Mouse (Mus musculus): ENCODE results near the gene Igf1r.

The Igf1r gene

DNA sequence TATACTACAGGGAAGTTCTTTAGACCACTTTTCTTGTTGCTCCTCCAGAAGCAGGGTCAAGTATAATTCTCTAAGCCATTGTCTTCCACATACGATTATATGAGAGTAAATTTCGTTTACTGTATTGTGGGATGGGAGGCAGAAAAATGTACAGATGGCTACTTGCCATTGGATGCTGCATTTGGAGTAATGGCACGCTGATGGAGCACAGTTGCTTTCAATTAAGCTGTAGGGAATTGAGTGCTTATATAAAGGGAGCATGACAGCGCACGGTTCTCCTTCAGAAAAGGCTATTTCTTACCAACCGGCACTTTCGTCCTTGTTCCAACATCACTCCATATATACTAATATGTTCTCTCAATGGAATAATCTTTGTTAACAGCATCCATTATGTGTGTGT is 96.4 kb downstream of the Igf1r start:
- DNase-seq (ENCODE audit: low read depth, low spot score): no peak

DNA sequence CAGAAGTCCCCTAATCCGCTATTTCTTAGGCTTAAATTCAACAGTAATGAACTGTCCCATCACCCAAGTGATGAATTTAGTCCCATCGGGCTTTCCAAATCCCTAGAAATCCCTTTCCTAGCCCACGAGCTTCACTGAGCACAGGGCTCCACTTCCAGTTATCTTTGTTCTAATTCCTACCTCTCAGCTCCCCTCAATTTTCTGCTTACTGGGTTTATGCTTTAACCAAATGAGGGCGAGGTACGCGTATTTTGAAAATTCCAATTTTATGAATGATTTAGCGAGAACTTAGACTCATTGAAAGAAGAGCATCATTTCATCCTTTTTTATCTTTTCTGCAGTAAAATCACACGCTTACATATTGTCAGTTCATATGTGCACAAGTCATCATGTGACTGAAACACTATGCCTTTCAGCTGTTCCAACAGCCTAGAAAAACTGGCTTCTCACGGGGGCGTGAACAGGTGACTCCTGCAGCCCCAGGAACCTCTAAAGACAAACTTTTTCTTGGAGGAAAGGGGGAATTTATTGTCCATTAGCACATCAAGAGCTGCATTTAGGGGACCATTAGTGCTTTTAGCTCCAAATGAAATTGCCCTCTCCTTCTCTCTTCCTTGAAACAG is 100.5 kb downstream of the Igf1r start:
- DNase-seq (ENCODE audit: low read depth, low spot score): no peak

DNA sequence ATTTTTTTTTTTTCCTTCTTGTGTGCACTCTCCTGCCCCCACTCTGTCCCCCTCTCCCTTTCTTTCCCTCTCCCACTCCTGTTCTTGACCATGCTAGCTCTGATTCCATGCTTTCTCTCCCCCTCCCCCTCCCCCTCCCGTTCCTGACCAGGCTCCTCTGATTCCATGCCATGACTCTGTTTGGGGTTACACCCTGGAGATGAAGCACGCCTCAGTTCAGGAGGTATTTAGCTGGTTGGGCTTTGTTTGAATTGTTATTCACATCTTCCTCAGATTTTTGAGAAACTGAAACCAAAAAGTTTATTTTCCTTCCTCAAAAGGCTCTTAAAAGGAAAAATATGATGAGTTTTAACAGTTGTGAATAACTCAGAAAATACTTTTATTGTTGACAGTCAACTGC is 101.9 kb downstream of the Igf1r start:
- DNase-seq (ENCODE audit: low read depth, low spot score): no peak

DNA sequence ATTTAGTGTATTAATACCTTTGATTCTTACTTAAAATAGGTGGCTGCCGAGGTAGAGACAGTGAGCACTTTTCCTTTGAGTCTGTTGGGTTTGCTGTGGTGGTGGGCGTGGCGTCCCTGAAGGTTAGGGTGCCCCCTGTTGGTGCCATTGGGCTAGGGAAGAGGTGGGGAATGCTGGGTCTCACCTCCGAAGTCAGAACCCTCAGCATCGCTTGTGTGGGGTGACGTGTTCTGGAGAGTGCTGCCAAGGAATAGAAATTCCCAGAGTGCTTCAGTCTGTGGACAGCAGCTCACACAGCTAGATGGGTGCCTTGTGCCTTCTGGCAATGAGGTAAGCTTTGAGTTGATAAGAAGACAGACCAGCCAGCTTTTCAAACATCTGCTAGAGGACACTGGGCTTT is 102.3 kb downstream of the Igf1r start:
- DNase-seq (ENCODE audit: low read depth, low spot score): no peak

DNA sequence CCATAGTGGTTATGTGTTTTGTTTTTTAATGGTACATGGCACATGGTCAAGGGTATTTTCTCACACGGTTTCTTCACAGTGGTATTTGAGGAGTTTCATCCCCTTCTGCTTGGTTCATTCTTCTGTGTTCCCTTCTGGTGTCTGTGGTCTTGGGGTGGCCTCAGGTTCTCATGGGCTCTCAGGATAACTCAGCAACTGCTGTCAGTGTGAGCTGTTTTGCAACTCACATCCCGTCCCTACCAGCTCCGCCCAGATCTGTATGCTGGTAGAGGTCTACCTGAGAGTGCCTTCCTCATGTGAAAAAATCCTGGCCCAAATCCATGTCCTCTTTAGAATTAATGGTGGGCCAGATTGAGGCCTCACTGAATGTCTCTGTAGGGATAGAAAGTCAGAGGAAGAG is 104.4 kb downstream of the Igf1r start:
- no peak for DNase-seq (ENCODE audit: low read depth, low spot score)

DNA sequence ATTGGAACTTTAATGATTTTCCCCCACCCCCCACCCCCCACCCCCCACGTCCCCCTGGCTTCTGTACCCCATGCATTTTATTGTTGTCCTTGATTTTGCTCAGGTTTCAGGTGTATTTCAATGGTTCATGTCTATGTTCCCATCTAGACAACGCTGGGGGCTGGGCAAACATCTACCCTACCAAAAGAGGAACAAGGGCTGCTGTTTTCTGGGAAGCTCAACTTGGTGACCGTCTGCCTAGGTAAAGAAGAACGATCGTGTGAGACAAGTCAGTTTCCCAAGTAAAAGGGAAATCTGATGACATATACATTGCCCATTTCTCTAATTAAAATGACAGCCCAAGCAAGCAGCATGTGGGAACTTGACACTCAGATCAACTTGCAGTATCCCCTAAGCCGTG is 107.1 kb downstream of the Igf1r start:
- no peak for DNase-seq (ENCODE audit: low read depth, low spot score)

DNA sequence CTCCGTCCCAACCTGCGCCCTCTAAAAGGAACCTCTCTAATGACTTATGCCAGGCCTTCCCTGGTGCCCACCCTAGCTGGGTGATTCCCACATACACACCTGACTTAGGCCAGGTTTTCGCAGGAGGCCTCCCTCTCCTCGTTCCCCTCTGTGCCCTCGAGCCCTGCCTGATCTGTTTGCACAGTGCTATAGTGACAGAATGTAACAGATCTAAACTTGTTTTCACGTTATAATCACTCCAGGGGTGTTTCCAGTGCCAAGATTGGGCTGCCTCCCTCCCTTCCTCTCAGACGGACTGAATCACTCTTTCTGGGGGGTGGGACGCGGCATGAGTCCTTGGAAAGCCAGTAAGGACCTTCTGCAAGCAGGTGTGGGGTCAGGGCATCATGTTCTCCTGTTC is 108.8 kb downstream of the Igf1r start:
- no peak for DNase-seq (ENCODE audit: low read depth, low spot score)

DNA sequence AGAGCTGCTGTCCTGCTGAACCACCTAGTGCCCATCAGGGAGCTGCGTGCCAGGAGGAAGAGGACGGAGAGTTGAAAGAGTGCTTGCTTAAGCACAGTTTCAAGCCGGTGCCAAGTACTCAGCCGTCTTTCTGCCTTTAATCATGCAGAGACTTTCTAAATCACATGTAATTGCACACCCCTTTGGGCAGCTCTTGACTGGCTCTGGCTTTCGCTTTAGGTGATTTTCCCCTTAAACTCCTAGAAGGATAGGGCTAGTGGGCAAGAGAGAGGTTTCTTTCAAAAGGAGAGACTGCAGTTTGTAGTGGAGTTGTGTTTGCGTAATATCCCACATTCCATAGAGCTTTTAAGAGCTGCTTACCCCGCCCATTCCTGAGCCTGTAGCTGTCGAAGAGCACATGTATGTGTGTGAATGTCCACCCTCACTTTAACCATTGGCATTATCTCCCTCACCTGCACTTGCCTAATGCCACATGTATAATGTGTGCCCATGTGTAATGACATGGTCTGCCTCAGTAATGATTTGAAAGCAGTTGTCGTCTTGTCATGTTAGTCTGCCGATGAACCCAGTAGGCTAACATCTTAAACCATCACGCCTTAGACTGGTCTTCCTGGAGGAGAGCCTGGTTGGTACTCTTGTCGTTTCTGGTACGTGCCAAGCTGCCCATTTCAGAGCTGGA is 109.7 kb downstream of the Igf1r start:
- DNase-seq (ENCODE audit: low read depth, low spot score): no peak

DNA sequence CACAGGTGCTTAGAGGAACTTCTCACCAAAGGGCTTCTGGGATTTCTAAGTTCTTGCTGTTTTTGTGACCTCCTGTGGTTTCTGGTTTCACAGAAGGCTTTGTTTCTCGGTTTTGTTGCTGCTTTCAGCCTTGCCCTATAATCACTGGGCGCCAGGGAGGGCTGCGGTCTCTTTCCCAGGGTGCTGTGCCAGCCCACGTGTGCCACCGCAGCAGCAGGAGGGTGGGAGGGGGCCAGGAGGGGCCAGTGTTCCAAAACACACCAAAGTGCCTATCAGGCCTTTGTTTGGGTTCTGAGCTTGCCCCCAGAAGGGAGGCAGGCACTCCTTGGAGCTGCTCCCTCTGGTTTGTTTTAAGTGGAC is 110.2 kb downstream of the Igf1r start:
- no peak for DNase-seq (ENCODE audit: low read depth, low spot score)

DNA sequence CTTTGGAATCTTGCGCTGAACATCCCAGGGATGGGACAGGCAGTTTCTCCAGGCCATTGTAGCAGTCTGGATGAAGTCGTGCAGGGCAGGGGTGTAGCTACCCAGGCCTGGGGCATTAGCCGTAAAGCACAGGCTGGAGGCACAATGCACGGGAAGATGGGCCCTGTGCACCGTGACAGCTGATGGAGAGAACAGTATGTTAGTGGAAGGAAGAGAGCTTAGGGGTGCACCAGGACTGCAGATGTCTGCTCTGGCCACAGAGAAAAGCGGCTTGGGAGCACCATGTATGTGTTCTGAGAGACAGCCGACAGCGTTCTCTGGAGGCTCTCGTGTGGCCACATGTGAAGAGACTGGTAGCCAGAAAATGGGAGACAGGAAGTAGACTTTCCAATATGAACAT is 111.1 kb downstream of the Igf1r start:
- DNase-seq (ENCODE audit: low read depth, low spot score): no peak

DNA sequence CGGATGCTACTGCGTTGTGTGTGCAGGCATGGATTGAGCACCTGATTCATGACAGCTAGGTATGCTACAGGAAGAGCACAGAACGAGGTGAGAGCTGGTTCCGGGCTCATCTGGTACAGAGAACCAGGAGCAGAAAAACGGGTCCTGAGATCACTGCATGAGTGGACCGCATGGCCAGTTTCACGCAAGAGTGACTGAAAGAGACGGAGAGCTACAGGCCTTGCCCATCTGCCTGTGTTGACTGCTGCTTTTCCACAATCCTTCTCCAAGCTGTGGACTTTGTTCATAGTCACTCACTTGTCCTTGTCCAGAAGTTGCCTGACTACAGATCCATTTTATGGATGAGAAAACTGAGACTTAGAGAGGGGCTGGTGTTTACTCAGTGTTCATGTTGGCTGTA is 111.5 kb downstream of the Igf1r start:
- DNase-seq (ENCODE audit: low read depth, low spot score): no peak

DNA sequence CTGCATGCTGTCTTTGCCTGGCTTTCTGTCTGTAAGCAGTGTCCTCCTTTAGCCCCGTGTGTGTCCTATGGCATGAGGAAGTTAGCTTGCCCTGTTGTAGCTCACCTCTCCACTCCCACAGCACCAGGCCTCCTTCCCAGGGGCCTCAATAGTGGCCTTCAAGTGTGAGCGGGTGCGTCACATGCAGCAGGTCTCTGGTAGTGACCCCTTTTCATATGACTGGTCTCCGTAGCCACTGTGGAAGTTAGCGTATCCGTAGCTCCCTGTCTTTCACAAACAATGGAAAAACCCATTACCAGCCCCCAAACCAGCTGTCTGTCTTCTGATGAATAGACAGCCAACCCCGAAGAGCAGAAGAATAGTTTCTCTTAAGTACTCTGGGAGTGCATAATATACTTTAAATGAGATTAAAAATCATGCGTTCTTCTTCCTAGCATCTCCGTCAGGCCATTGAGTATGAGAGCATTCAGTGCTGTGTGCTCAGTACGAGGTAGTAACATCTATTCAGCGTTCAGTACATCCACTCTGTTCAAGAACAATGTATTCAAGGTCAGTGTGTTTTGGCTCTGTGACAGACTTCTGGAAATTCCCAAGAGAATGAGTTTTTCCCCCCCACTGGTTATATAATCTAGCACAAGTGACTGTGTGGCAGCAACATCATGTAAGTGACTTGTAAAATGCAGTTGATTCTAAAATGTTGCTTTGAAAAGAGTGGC is 112.2 kb downstream of the Igf1r start:
- no peak for DNase-seq (ENCODE audit: low read depth, low spot score)

DNA sequence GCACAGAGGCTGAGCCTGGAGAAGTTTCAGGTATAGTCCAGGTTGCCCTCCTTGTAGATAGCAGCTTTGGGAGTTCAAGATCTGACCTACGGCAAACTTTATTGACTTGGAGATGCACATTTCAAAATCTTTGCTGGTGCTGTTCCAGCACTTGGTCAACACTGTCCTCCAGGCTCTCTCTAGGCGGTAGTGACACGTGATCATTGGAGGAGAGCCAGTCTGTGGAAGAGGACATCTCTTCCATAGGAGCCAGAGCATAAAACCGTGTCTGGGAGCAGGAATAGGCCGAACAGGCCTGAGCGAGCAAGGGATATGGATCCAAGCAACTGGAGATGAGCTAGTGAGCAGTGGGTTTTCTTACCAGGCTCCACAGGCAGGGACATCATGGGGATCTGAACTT is 113.3 kb downstream of the Igf1r start:
- DNase-seq (ENCODE audit: low read depth, low spot score): no peak

DNA sequence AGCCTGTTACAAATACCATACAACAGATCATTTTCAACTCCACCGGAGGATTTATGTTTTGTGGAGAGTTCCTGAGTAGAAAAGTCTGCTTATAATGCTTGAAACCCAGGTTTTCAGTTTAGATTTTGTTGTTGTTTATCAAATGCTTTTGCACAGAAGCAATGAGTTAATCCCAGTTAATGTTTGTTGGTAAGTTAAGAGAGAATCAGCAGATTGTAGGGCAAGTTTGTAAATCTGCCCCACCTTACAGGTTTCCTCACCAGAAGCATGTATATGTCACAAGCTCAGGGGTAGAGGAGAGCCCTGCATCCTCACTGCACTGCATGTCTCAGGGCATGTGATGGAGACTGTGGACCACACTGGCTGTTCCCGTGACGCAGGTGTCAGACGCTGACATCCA is 114.7 kb downstream of the Igf1r start:
- no peak for DNase-seq (ENCODE audit: low read depth, low spot score)

DNA sequence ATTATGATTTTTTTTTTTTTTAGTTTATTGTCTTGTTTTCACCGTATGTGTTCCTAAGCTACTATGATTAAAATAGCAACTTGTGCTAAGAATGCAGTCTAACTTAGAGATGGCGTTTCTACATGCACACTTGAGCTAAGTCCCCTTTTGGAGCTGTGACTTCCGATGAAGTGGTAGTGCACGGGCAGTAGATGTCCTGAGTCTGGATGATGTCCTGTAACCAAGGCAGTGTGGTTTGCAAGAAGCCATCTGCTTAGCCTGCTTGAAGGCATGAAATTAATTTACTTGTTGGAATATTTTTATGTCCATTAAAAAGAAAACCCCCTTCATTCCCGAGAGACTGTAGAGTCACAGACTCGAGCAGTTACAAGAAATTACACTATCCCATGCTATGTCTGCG is 116.7 kb downstream of the Igf1r start:
- DNase-seq (ENCODE audit: low read depth, low spot score): no peak

DNA sequence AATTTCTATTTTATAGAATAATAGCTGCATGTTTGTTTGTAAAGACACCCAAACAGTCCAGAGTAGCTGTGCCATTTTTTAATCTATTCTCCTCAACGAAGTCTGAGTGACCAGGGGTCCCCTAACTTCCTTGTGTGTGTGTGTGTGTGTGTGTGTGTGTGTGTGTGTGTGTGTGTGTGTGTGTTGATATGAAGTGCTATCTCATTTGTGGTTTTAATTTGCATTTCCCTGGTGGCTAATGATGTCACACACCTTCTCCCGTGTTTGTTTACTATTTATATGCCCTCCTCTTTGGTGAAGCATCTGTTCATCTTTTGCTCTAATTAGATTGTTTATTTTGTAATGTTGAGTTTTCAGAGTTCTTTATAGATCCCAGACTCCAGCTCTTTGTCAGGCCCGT is 117.4 kb downstream of the Igf1r start:
- DNase-seq (ENCODE audit: low read depth, low spot score): no peak

DNA sequence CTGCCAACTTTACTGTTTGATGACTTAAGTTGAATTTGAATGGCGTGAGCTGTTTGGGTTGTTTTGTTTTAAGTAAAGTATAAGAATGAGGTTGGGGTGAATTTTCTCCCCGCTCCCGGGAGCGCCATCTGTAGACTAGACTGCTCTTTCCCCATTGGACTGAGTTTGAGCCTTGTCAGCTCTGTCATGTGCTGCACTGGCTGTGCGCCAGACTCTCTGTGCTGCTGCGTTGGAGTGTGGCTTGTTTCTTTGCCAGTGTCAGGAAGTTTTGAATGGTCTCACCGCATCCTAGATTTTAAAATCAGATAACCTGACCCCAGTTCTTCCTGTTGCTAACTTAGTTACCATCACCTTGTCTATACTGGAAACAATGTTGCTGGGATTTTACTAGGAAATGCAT is 118.0 kb downstream of the Igf1r start:
- no peak for DNase-seq (ENCODE audit: low read depth, low spot score)

DNA sequence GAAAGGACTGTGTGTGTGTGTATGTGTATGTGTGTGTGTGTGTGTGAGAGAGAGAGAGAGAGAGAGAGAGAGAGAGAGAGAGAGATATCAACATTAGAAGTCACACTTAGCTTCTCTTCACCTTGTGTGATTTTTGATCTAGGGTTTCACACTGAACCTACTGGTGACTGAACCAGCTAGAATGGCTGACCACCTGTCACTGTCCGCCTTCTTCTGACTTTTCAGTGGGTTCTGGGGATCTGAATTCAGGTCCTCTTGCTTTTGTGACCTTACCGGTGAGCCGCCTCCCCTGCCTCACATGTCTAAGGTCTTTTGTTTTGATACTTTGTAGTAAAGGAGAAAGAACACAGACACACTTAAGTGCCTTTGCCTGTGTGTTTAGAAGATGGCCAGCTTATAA is 118.4 kb downstream of the Igf1r start:
- DNase-seq (ENCODE audit: low read depth, low spot score): no peak

DNA sequence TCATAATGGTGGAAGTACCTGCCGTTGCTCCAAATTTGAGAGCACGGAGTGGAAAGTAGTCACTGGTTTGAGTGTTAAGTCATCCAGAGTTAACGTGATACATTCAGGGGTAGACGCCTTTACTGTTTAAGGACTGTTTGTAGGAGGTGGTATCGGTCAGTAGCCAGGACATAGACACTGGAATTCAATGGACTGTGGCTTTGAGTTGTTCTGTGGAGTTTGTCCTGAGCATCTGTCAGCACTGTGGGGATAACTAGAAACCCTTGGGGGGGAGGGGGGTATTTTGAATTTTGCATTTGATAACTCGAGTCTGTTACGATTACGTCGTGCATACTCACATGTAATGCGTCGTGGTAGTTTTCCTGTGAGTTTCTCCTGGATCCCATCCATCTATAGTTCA is 119.1 kb downstream of the Igf1r start:
- no peak for DNase-seq (ENCODE audit: low read depth, low spot score)

DNA sequence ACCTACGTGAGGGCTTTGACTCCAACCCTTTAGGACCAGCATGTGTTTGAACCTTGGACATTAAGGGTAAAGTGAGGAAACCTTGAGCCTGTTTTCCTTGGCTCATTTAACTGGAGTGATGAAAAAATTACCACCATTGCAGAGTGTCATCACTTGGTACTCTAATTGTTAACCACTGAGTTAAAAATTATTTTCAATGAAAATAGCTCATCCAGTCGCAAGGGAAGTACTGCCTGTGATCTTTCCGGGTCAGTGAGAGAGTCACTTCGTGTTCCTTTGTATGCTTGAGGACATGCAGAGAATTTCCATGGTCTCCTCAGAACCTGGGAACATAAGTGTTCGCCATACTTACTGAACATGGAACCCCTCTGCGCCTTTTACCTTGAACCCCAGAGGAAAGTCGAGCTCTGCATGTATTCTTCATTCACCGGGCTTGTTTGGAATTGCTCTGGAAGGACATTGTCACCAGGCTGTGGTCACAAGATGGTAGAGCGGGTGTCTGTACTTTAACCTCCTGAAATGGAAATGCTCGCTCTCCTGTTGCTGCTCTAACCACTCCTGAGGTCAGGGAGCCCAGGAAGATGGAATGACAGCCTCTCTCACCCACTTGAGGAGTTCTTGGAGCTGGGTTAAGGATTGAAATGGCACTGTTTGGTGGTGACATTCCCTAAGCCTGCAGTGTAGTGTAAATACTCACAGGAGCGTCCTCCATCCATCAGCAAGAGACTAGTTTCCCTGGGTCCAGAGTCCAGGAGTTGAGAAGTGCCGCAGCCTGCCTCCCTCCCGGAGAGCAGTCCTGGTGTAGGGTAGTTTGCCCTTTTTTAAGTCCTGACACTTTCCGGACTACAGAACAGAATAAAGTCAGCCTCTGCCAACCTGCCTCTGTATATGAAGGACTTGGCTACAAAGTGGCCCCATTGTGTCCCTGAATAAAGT is 120.2 kb downstream of the Igf1r start:
- no peak for DNase-seq (ENCODE audit: low read depth, low spot score)

DNA sequence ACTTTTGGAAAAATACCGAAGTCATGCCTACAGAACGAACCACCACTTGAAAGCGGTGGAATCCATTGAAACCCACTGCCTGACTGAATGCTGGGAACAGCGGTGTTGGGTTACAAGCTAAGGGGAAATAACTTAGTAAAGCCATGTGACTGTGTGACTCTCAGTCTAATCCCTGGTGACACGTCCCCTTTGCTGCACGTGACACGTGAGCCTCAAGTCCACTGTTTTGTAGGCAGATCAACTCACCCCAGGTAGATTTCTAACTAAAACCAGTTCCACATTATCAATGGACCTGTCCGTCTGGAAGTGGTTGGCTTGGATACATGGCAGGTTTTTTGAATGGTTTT is 120.8 kb downstream of the Igf1r start:
- DNase-seq (ENCODE audit: low read depth, low spot score): peak; percentile 35

DNA sequence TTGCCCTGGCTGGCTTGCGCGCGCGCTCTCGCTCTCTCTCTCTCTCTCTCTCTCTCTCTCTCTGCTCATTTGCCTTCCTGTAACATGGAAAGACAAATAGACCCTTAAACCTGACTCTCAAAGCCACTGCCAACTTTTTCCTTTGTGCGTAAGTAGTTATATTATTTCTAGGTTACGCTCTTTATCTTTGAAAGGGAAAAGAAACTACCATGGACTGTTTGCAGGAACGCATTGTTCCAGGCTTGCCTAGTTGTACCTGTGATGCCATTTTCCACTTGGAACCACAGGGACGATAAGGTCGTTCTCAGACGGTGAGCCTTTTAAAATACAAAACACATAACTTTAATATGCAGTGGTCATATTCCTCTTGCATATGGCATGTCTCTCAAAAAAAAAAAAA is 122.1 kb downstream of the Igf1r start:
- DNase-seq (ENCODE audit: low read depth, low spot score): no peak
